Mouse (Mus musculus): Measurements from ENCODE around the gene Dyrk4.
A peak's percentile ranks its signal among the peaks of the same experiment; 100 is the strongest.

GRCm38 (mm10) chr6:126948336-126948735 is 26.7 kb upstream of the Dyrk4 start:
- peak; percentile 86 for TF ChIP-seq CTCF (IDR thresholded peaks at IDR 0.05)
- no peak for TF ChIP-seq POLR2A (IDR thresholded peaks at IDR 0.05; ENCODE audit: insufficient read depth, low read depth, low read length)
